Mouse (Mus musculus) forebrain, postnatal 0 days (tissue): ENCODE measurements around the gene Ppp1r12c. TPM values are rescaled to one million over a fixed set of nuclear protein-coding genes. Genes with fewer than 3 reads are reported as not detected.
A peak's percentile ranks its signal among the peaks of the same experiment; 100 is the strongest.

Source experiments
- ATAC-seq: fragments of 200-750 bp; cut with Nextera tagmentation; 2 replicates; pipeline ENCODE4 v1.8.0; 2017; ENCODE audit warnings: mild to moderate bottlenecking, moderate library complexity
- DNase-seq: peaks from one replicate; pipeline ENCODE4 v3.0.0-alpha.2; 2015
- H3K27ac ChIP-seq: fragments of 300-500 bp; sonication (generic); 2 replicates; pipeline ENCODE4 v1.5.1; 2014; ENCODE audit warnings: low read depth, mild to moderate bottlenecking, antibody characterized with exemption, low read length, moderate library complexity, mixed read lengths
- H3K27me3 ChIP-seq: fragments of 300-500 bp; sonication (generic); 2 replicates; pipeline ENCODE4 v1.6.1; 2014; ENCODE audit warnings: mild to moderate bottlenecking, low read length, mixed read lengths; ENCODE audit not compliant: insufficient read depth
- H3K36me3 ChIP-seq: fragments of 300-500 bp; sonication (generic); 2 replicates; pipeline ENCODE4 v1.6.1; 2014; ENCODE audit warnings: mild to moderate bottlenecking, moderate library complexity; ENCODE audit not compliant: insufficient read depth
- H3K4me1 ChIP-seq: fragments of 300-500 bp; sonication (generic); 2 replicates; pipeline ENCODE4 v1.6.1; 2014; ENCODE audit warnings: antibody characterized with exemption; ENCODE audit not compliant: insufficient read depth
- H3K4me2 ChIP-seq: fragments of 300-500 bp; sonication (generic); 2 replicates; pipeline ENCODE4 v1.6.1; 2014; ENCODE audit warnings: low read depth, mild to moderate bottlenecking, moderate library complexity
- H3K4me3 ChIP-seq: fragments of 300-500 bp; sonication (generic); 2 replicates; pipeline ENCODE4 v1.5.1; 2014; ENCODE audit warnings: low read depth, low read length, mixed read lengths
- H3K9ac ChIP-seq: fragments of 300-500 bp; sonication (generic); 2 replicates; pipeline ENCODE4 v1.6.1; 2014; ENCODE audit warnings: mild to moderate bottlenecking
- H3K9me3 ChIP-seq: fragments of 300-500 bp; sonication (generic); 2 replicates; pipeline ENCODE4 v1.6.1; 2016; ENCODE audit warnings: low read length
- CTCF ChIP-seq: sonication (generic); IDR thresholded peaks from 2 replicates; pipeline ENCODE4 v1.5.1; 2016; ENCODE audit warnings: antibody characterized with exemption, control low read depth, low read depth
- WGBS: fragments of 180-500 bp; shearing (Covaris S2); extraction: QIAGEN DNeasy Blood & Tissue Kit; methylation state at CpG from one replicate; pipeline ENCODE4 v1.1.7; 2014; 5-methylcytosine and 5-hydroxymethylcytosine counted together
- polyA plus RNA-seq: library from polyadenylated mRNA; unstranded; fragments of >200 nt; fragmentation: Nextera tagmentation; extraction: Ambion mirVana; gene quantifications from 2 replicates; pipeline ENCODE4 v1.2.1, GENCODE M21; 2015
- total RNA-seq: library from RNA; depleted of rRNA; stranded (reverse); fragments of >200 nt; gene quantifications from 2 replicates; pipeline ENCODE4 v1.2.3, GENCODE M21; 2014; rRNA removed

Ppp1r12c gene
- total RNA-seq (94.2 and 100 TPM in 2 replicates), polyA plus RNA-seq (27.8 and 35.1 TPM in 2 replicates)

GRCm38 (mm10) chr7:4501558-4502397 is at the start of gene Ppp1r12c:
Gene Ppp1r12c (minus strand): TSS chr7:4501680.
- H3K4me1 ChIP-seq = peaks cover 19% of the 10 kb centered on the region; the same call in 1 of the 2 replicates
- DNase-seq = peak; percentile 97
- TF ChIP-seq CTCF = no peak
- no peaks in the 10 kb centered on the region for H3K9me3 ChIP-seq
- peak; percentile 96 for ATAC-seq
- peak within 1 kb of the TSS; percentile 88 for H3K27ac ChIP-seq
- no peaks in the 10 kb centered on the region for H3K27me3 ChIP-seq
- WGBS = 2% methylated on average over 62 of the region's 62 CpGs
- H3K4me3 ChIP-seq = peak within 1 kb of the TSS; percentile 83
- peak within 1 kb of the TSS; percentile 69 for H3K4me2 ChIP-seq
- peaks cover 5% of the 10 kb centered on the region; the same call in 1 of the 2 replicates for H3K36me3 ChIP-seq
- peak within 1 kb of the TSS; percentile 85 for H3K9ac ChIP-seq

GRCm38 (mm10) chr7:4547221-4547641 is 45.8 kb upstream of the Ppp1r12c start, which contains the start of gene Syt5:
Gene Syt5 (minus strand): TSS chr7:4547541.
- WGBS = 6% methylated on average over 33 of the region's 33 CpGs
- Histone ChIP-seq H3K27ac (peak within 1 kb of the TSS; percentile 94), H3K36me3 (peaks cover 9% of the 10 kb centered on the region; the same call in 1 of the 2 replicates), H3K27me3 (no peaks in the 10 kb centered on the region), H3K4me2 (peak within 1 kb of the TSS; percentile 70), H3K4me1 (peaks cover 9% of the 10 kb centered on the region), H3K9me3 (no peaks in the 10 kb centered on the region), H3K4me3 (peak within 1 kb of the TSS; percentile 61), H3K9ac (peak within 1 kb of the TSS; percentile 84)
- peak; percentile 85 for ATAC-seq
- DNase-seq = peak; percentile 93
- no peak; the same call in none of the 2 replicates for TF ChIP-seq CTCF

GRCm38 (mm10) chr7:4546591-4547131 is 45.2 kb upstream of the Ppp1r12c start:
- no peaks in the 10 kb centered on the region for H3K27me3 ChIP-seq
- H3K4me1 ChIP-seq = peaks cover 9% of the 10 kb centered on the region
- ATAC-seq (peak; percentile 91), DNase-seq (peak; percentile 97)
- peak; percentile 41 for TF ChIP-seq CTCF
- peaks cover 14% of the 10 kb centered on the region; the same call in 1 of the 2 replicates for H3K36me3 ChIP-seq
- peak overlapping the region; percentile 70 for H3K4me2 ChIP-seq
- no peaks in the 10 kb centered on the region for H3K9me3 ChIP-seq
- under 1% methylated on average over 26 of the region's 26 CpGs for WGBS
- H3K9ac ChIP-seq = peak overlapping the region; percentile 84
- H3K27ac ChIP-seq = peak overlapping the region; percentile 94
- H3K4me3 ChIP-seq = peak overlapping the region; percentile 61

- Histone ChIP-seq H3K4me2 (peak overlapping the region; percentile 70), H3K4me1 (peaks cover 9% of the 10 kb centered on the region), H3K27ac (peak overlapping the region; percentile 94), H3K36me3 (peaks cover 20% of the 10 kb centered on the region), H3K9me3 (no peaks in the 10 kb centered on the region), H3K4me3 (peak overlapping the region; percentile 61), H3K27me3 (no peaks in the 10 kb centered on the region), H3K9ac (peak overlapping the region; percentile 84)
- 69% methylated on average over 15 of the region's 15 CpGs for WGBS
- TF ChIP-seq CTCF = no peak
- DNase-seq (peak; percentile 17), ATAC-seq (no peak; the same call in 1 of the 2 replicates)
These were observed 44.6 kb upstream of the Ppp1r12c start for GRCm38 (mm10) chr7:4546050-4546449.

GRCm38 (mm10) chr7:4542013-4542412 is 40.5 kb upstream of the Ppp1r12c start:
- no peak overlapping the region for H3K9ac ChIP-seq
- no peak overlapping the region for H3K4me2 ChIP-seq
- DNase-seq = no peak
- no peak overlapping the region for H3K4me3 ChIP-seq
- peaks cover 9% of the 10 kb centered on the region for H3K4me1 ChIP-seq
- WGBS = 36% methylated on average over 17 of the region's 17 CpGs
- no peak overlapping the region for H3K27ac ChIP-seq
- no peaks in the 10 kb centered on the region for H3K9me3 ChIP-seq
- ATAC-seq = no peak
- peaks cover 40% of the 10 kb centered on the region for H3K36me3 ChIP-seq
- no peaks in the 10 kb centered on the region for H3K27me3 ChIP-seq
- no peak for TF ChIP-seq CTCF

GRCm38 (mm10) chr7:4541344-4541743 is 39.9 kb upstream of the Ppp1r12c start:
- no peak overlapping the region for H3K4me2 ChIP-seq
- DNase-seq (no peak), ATAC-seq (no peak)
- no peaks in the 10 kb centered on the region for H3K9me3 ChIP-seq
- no peak for TF ChIP-seq CTCF
- H3K4me3 ChIP-seq = no peak overlapping the region
- WGBS = 68% methylated on average over 5 of the region's 5 CpGs
- H3K4me1 ChIP-seq = peaks cover 9% of the 10 kb centered on the region
- H3K27me3 ChIP-seq = no peaks in the 10 kb centered on the region
- peaks cover 40% of the 10 kb centered on the region for H3K36me3 ChIP-seq
- H3K27ac ChIP-seq = no peak overlapping the region
- H3K9ac ChIP-seq = no peak overlapping the region
